Mouse (Mus musculus): ENCODE results near the gene Srd5a1.

- no peak for TF ChIP-seq CTCF (IDR thresholded peaks at IDR 0.05; ENCODE audit: borderline replicate concordance, insufficient read depth, low read depth, low read length)
- no peak for TF ChIP-seq POLR2A (IDR thresholded peaks at IDR 0.05; ENCODE audit: borderline replicate concordance, insufficient read depth, low read length)
These were observed 25.4 kb downstream of the Srd5a1 start for GRCm38 (mm10) chr13:69585828-69586227.
